Mouse (Mus musculus) lung, postnatal 0 days (tissue): ENCODE measurements around the gene Ggt5.

ENCODE experiments used
- CTCF ChIP-seq: IDR thresholded peaks from 2 replicates; pipeline ENCODE4 v1.5.1; 2016; ENCODE audit warnings: antibody characterized with exemption, mild to moderate bottlenecking
- EP300 ChIP-seq: IDR thresholded peaks from 2 replicates; pipeline ENCODE4 v1.6.1; 2016; ENCODE audit warnings: antibody characterized with exemption, mild to moderate bottlenecking, control low read depth

DNA sequence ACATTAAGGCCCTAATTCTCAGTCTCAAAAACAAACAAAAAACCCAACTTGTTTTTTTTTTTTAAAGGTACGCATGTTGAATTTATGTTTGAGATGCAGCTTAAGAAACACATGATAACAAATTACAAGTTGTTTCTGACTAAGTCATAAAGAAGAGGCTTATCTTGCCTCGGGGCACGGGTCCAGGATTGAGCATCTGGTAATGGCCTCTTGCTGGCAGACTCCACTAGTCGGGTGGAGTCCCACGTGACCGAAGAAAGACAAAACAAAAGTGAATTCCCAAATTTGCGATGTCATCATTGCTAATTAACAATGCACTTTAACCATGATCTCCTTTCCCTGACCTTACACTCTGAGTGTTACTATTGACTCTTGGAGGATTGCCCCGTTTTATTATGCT, 6.8 kb downstream of the Ggt5 start:
- TF ChIP-seq EP300, result no peak
- TF ChIP-seq CTCF, result no peak
